21 mouse cellular contexts compared by ENCODE assay signal in the genomic region with DNA sequence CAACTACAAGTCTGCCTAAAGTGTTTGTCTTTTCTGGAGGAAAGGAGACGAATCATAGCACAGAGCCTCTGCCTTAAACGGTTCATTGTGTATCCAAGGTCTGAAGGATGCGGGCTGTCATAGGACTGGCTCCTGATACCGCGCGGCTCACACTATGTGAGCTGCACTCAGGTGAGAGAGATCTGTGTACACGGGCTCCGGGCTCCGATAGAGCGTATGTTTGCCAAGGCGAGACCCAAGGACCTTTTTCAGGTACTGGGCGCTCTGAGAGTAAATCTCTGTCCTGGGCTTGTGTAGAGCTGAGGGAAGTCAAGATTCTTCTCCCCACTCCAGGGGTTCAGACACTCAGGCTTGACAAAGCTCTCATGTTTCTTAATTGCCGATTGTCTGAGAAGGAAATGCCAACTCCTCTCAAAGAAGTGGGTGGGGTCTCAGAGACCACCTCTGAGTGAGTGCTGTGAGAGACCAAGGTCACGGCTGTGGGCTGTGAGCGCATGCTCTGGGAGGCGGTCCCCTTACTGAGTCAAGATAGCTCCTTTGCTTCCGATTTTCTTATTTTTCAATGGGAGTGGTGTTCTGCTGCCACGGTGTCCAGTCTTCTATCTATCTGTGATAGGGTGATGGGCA. TPM values are rescaled to one million over a fixed set of nuclear protein-coding genes. Genes with fewer than 3 reads are reported as not detected.
DNase-seq lines count a peak whose midpoint lies in the region; ATAC-seq and TF ChIP-seq lines count a peak whose summit lies in the region.
"Had no signal": no experiment of that assay in that cellular context is flagged by ENCODE, and none has a peak within 500 bp of the region (broad histone marks: within the 10 kb centered on the region; RNA-seq: fewer than 3 reads in every experiment).

No protein-coding gene starts in this region.

- ATAC-seq in kidney, embryonic 14.5 days (ENCODE audit: low FRiP score, low TSS enrichment) = peak; percentile 72
- ATAC-seq in lung, embryonic 15.5 days (ENCODE audit: borderline replicate concordance, extremely low read depth, low FRiP score, low TSS enrichment) = peak; percentile 72
- peak; percentile 65; the same call in 1 of the 2 replicates for ATAC-seq in stomach, embryonic 15.5 days (ENCODE audit: insufficient read depth, low FRiP score, low read depth)
- ATAC-seq: forebrain, embryonic 16.5 days; inflammation-experienced regulatory T-cells, adult 6 months; liver, postnatal 0 days had no signal

- no peaks in the 10 kb centered on the region for H3K36me3 ChIP-seq in kidney, embryonic 14.5 days (ENCODE audit: control insufficient read depth, insufficient read depth, low read length)
- H3K36me3 ChIP-seq in lung, embryonic 15.5 days = no peaks in the 10 kb centered on the region
- no peaks in the 10 kb centered on the region for H3K36me3 ChIP-seq in ES-E14 (ENCODE audit: control insufficient read depth, insufficient read depth, low read length, poor library complexity, severe bottlenecking)
- no peaks in the 10 kb centered on the region for H3K36me3 ChIP-seq in stomach, embryonic 15.5 days
- H3K36me3 ChIP-seq: embryonic facial prominence, embryonic 15.5 days; heart, embryonic 10.5 days; limb, embryonic 12.5 days; midbrain, embryonic 12.5 days had no signal

- no peak overlapping the region for H3K9ac ChIP-seq in kidney, embryonic 14.5 days (ENCODE audit: low read depth, low read length)
- H3K9ac ChIP-seq in lung, embryonic 15.5 days = no peak overlapping the region
- H3K9ac ChIP-seq in ES-E14 (ENCODE audit: insufficient read depth, low read depth, low read length, poor library complexity, severe bottlenecking) = no peak overlapping the region
- H3K9ac ChIP-seq in stomach, embryonic 15.5 days = no peak overlapping the region
- H3K9ac ChIP-seq: embryonic facial prominence, embryonic 15.5 days; hindbrain, embryonic 14.5 days; limb, embryonic 12.5 days; liver, postnatal 0 days; midbrain, embryonic 12.5 days had no signal

- peaks cover 7% of the 10 kb centered on the region for H3K4me1 ChIP-seq in kidney, embryonic 14.5 days (ENCODE audit: control insufficient read depth, insufficient read depth, low read length)
- H3K4me1 ChIP-seq in lung, embryonic 15.5 days = peaks cover 21% of the 10 kb centered on the region
- H3K4me1 ChIP-seq in ES-E14 (ENCODE audit: control insufficient read depth in 2 of 2, insufficient read depth in 2 of 2, low read length in 2 of 2, poor library complexity in 1 of 2) = 0 out of 4 replicates have a peak, but pooled peaks cover 0 to 2% of the 10 kb centered on the region in 2 experiments
- H3K4me1 ChIP-seq in stomach, embryonic 15.5 days = peaks cover 10% of the 10 kb centered on the region; the same call in 1 of the 2 replicates
- H3K4me1 ChIP-seq: embryonic facial prominence, embryonic 15.5 days; limb, embryonic 12.5 days; midbrain, embryonic 12.5 days had no signal

- in situ Hi-C loops in ES-E14 (cut with MboI; ENCODE audit: low sequenced_read_pairs in 2 of 2, unreplicated experiment in 2 of 2) = no loop called here

- no peaks in the 10 kb centered on the region for H3K27me3 ChIP-seq in kidney, embryonic 14.5 days (ENCODE audit: control insufficient read depth, insufficient read depth, low read length)
- H3K27me3 ChIP-seq in lung, embryonic 15.5 days = no peaks in the 10 kb centered on the region
- no peaks in the 10 kb centered on the region for H3K27me3 ChIP-seq in stomach, embryonic 15.5 days (replicated peaks)
- H3K27me3 ChIP-seq: embryonic facial prominence, embryonic 15.5 days; limb, embryonic 12.5 days; midbrain, embryonic 12.5 days had no signal

- H3K4me3 ChIP-seq in kidney, embryonic 14.5 days (ENCODE audit: low read length) = no peak overlapping the region
- H3K4me3 ChIP-seq in lung, embryonic 15.5 days = no peak overlapping the region
- H3K4me3 ChIP-seq in ES-E14 (ENCODE audit: insufficient read depth in 1 of 2, low read depth in 1 of 2, low read length in 2 of 2, poor library complexity in 1 of 2, severe bottlenecking in 1 of 2) = no peak overlapping the region
- no peak overlapping the region for H3K4me3 ChIP-seq in stomach, embryonic 15.5 days (replicated peaks)
- H3K4me3 ChIP-seq: embryonic facial prominence, embryonic 15.5 days; heart, embryonic 10.5 days; limb, embryonic 12.5 days; midbrain, embryonic 12.5 days had no signal

- DNase-seq in kidney, postnatal 14 days = no peak
- DNase-seq in lung, postnatal 25 days (ENCODE audit: low spot score) = no peak
- peak; percentile 60 for DNase-seq in ES-E14 (ENCODE audit: low read depth, low spot score)
- DNase-seq in thymus, postnatal 4 days = no peak
- no peak for DNase-seq in gastrocnemius, adult 18-20 months (ENCODE audit: low spot score)
- DNase-seq: adrenal gland, postnatal 25 days; embryo, embryonic 11 days; kidney, adult 2 months; liver, postnatal 0 days; thymus, postnatal 25 days had no signal

- no peak overlapping the region for H3K4me2 ChIP-seq in kidney, embryonic 14.5 days (replicated peaks; ENCODE audit: low read depth, low read length)
- H3K4me2 ChIP-seq in lung, embryonic 15.5 days = peak overlapping the region; percentile 35
- no peak overlapping the region for H3K4me2 ChIP-seq in stomach, embryonic 15.5 days
- H3K4me2 ChIP-seq: embryonic facial prominence, embryonic 15.5 days; hindbrain, embryonic 14.5 days; limb, embryonic 12.5 days; liver, embryonic 11.5 days; midbrain, embryonic 12.5 days had no signal

- H3K27ac ChIP-seq in kidney, embryonic 14.5 days (ENCODE audit: low read depth, low read length) = no peak overlapping the region
- H3K27ac ChIP-seq in lung, embryonic 15.5 days = peak overlapping the region; percentile 31
- no peak overlapping the region for H3K27ac ChIP-seq in ES-E14 (ENCODE audit: insufficient read depth, low read depth, low read length, poor library complexity, severe bottlenecking)
- H3K27ac ChIP-seq in stomach, embryonic 15.5 days = no peak overlapping the region
- H3K27ac ChIP-seq: embryonic facial prominence, embryonic 15.5 days; heart, embryonic 10.5 days; hindbrain, embryonic 14.5 days; limb, embryonic 12.5 days; midbrain, embryonic 12.5 days had no signal

- no peaks in the 10 kb centered on the region for H3K9me3 ChIP-seq in kidney, embryonic 14.5 days (ENCODE audit: control insufficient read depth, low read length)
- H3K9me3 ChIP-seq in lung, embryonic 15.5 days = no peaks in the 10 kb centered on the region
- H3K9me3 ChIP-seq in ES-E14 (ENCODE audit: control insufficient read depth, insufficient read depth, low read depth, low read length) = no peaks in the 10 kb centered on the region
- no peaks in the 10 kb centered on the region for H3K9me3 ChIP-seq in stomach, embryonic 15.5 days
- H3K9me3 ChIP-seq: embryonic facial prominence, embryonic 15.5 days; heart, embryonic 10.5 days; limb, embryonic 12.5 days; midbrain, embryonic 12.5 days had no signal

- WGBS in kidney, embryonic 14.5 days = 69% methylated on average over 18 of the region's 18 CpGs
- 38% methylated on average over 18 of the region's 18 CpGs for WGBS in lung, embryonic 15.5 days
- 55% methylated on average over 18 of the region's 18 CpGs for WGBS in stomach, embryonic 15.5 days

TF ChIP-seq in ES-E14, 5 proteins besides CTCF, POLR2A, EP300 and RAD21:
- TF ChIP-seq MAFK (IDR thresholded peaks at IDR 0.05; ENCODE audit: insufficient read depth, low read depth, low read length) (no peak), ZC3H11A (IDR thresholded peaks at IDR 0.05; ENCODE audit: borderline replicate concordance, low read depth, low read length) (no peak), ZNF384 (IDR thresholded peaks at IDR 0.05; ENCODE audit: low read depth, low read length) (no peak), CHD2 (IDR thresholded peaks at IDR 0.05; ENCODE audit: low read depth, low read length) (no peak), HCFC1 (IDR thresholded peaks at IDR 0.05; ENCODE audit: borderline replicate concordance, insufficient read depth, low read length) (no peak)

RNA-seq across cellular contexts. Expression of a gene that starts 10.9 kb away (rescaled TPM):
- 4.4 and 4.6 TPM in 2 replicates for polyA plus RNA-seq in kidney, embryonic 14.5 days (2014; fragmentation: Nextera tagmentation; extraction: Ambion mirVana)
- polyA plus RNA-seq in lung, embryonic 15.5 days (2015; fragmentation: Nextera tagmentation; extraction: Ambion mirVana) = 3.9 and 4.3 TPM in 2 replicates
- total RNA-seq in ES-E14 (2012; rRNA removed) = 0.13 and 0.16 TPM in 2 replicates
- 3.9 and 4.1 TPM in 2 replicates for polyA plus RNA-seq in stomach, embryonic 15.5 days (2015; fragmentation: Nextera tagmentation; extraction: Ambion mirVana)
- 1 to 10 TPM; 1.6 to 2.5 TPM for total RNA-seq in gastrocnemius, adult 18-20 months (2021)
